Mouse (Mus musculus) CD4-positive, CD25-positive, alpha-beta regulatory T cell, adult 2 months (primary cell): ENCODE data around the gene Aff3.

Source experiments
- DNase-seq: peaks from one replicate; pipeline ENCODE4 v3.0.0-alpha.2; 2012; ENCODE audit warnings: low read depth, low spot score

Aff3 gene

GRCm38 (mm10) chr1:38237027-38237787 lies 427.5 kb downstream of the Aff3 start:
- no peak for DNase-seq

- no peak for DNase-seq
Observed at GRCm38 (mm10) chr1:38233121-38233520, 431.6 kb downstream of the Aff3 start.

- no peak for DNase-seq
Observed at GRCm38 (mm10) chr1:38230041-38230440, 434.7 kb downstream of the Aff3 start.

- DNase-seq = no peak
Observed at GRCm38 (mm10) chr1:38228806-38229205, 435.9 kb downstream of the Aff3 start.

GRCm38 (mm10) chr1:38225166-38225565 lies 439.6 kb downstream of the Aff3 start:
- DNase-seq = no peak

- no peak for DNase-seq
Observed at GRCm38 (mm10) chr1:38222160-38222559, 442.6 kb downstream of the Aff3 start.

- no peak for DNase-seq
Observed at GRCm38 (mm10) chr1:38221431-38221830, 443.3 kb downstream of the Aff3 start.

- no peak for DNase-seq
Observed at GRCm38 (mm10) chr1:38217912-38218795, 446.6 kb downstream of the Aff3 start.

GRCm38 (mm10) chr1:38217098-38217497 lies 447.7 kb downstream of the Aff3 start:
- DNase-seq = no peak

- no peak for DNase-seq
Observed at GRCm38 (mm10) chr1:38213377-38213776, 451.4 kb downstream of the Aff3 start.

GRCm38 (mm10) chr1:38212386-38212785 lies 452.4 kb downstream of the Aff3 start:
- DNase-seq = no peak

GRCm38 (mm10) chr1:38202475-38203183 lies 462.1 kb downstream of the Aff3 start:
- peak; percentile 7 for DNase-seq

- no peak for DNase-seq
Observed at GRCm38 (mm10) chr1:38201796-38202195, 463.0 kb downstream of the Aff3 start.

GRCm38 (mm10) chr1:38199669-38200635 lies 464.8 kb downstream of the Aff3 start:
- no peak for DNase-seq

GRCm38 (mm10) chr1:38198393-38199029 lies 466.2 kb downstream of the Aff3 start:
- DNase-seq = no peak

- DNase-seq = no peak
Observed at GRCm38 (mm10) chr1:38197145-38197682, 467.5 kb downstream of the Aff3 start.

GRCm38 (mm10) chr1:38195721-38196120 lies 469.0 kb downstream of the Aff3 start:
- DNase-seq = no peak

GRCm38 (mm10) chr1:38186227-38186545 lies 478.6 kb downstream of the Aff3 start:
- no peak for DNase-seq

- DNase-seq = peak; percentile 79
Observed at GRCm38 (mm10) chr1:38185517-38186226, 479.1 kb downstream of the Aff3 start.
